In the genomic region with DNA sequence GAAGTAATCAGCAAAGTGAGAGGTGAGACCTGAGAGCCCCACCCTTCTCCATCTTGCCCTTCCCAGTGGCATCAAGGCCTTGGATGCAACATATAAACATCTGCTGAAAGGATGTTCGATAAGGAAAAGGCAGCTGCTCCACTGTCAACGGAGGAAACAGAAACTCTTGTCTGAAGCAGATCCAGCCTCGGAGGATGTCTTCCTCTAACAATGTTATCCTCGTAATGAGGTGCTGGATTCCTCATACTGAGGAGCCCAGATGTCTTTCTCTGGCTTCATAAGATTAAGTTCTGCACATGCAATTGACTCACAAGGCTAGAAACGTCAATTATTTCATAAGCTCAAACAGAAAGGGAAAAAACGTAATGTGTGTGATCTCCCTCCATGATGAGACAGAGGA, we compare ENCODE assay signal across 17 mouse cellular contexts.
A peak's percentile ranks its signal among the peaks of the same experiment; 100 is the strongest.
DNase-seq lines count a peak whose midpoint lies in the region; ATAC-seq and TF ChIP-seq lines count a peak whose summit lies in the region.
"Had no signal": no experiment of that assay in that cellular context is flagged by ENCODE, and none has a peak within 500 bp of the region (broad histone marks: within the 10 kb centered on the region; RNA-seq: fewer than 3 reads in every experiment).

No protein-coding gene starts in this region.

- no peak for TF ChIP-seq CTCF in lung, adult 2 months (IDR thresholded peaks at IDR 0.05; ENCODE audit: insufficient read depth, low read length)
- no peak for TF ChIP-seq CTCF in lung, postnatal 0 days (IDR thresholded peaks at IDR 0.05)

- H3K4me3 ChIP-seq in lung, embryonic 15.5 days, result no peak overlapping the region
- no peak overlapping the region for H3K4me3 ChIP-seq in lung, adult 2 months (replicated peaks; ENCODE audit: extremely low read depth, low read depth, low read length)
- no peak overlapping the region for H3K4me3 ChIP-seq in lung, postnatal 0 days (ENCODE audit: low read depth, low read length)
- H3K4me3 ChIP-seq: embryonic facial prominence, embryonic 12.5 days; forebrain, embryonic 12.5 days; heart, embryonic 13.5 days; hindbrain, embryonic 10.5 days had no signal

- no peaks in the 10 kb centered on the region for H3K36me3 ChIP-seq in lung, embryonic 15.5 days
- H3K36me3 ChIP-seq in lung, postnatal 0 days (ENCODE audit: insufficient read depth, low read length), result no peaks in the 10 kb centered on the region
- H3K36me3 ChIP-seq: embryonic facial prominence, embryonic 12.5 days; forebrain, embryonic 12.5 days; heart, embryonic 13.5 days; hindbrain, embryonic 10.5 days had no signal

- intact Hi-C loops in heart, postnatal 14 days (cut with DNase I), result loop anchor here (5.0 kb wide), 1 partner anchor 61 kb away; a partner anchor contains a TSS

- no peak overlapping the region for H3K9ac ChIP-seq in lung, embryonic 15.5 days
- no peak overlapping the region for H3K9ac ChIP-seq in lung, postnatal 0 days (replicated peaks; ENCODE audit: low read depth)
- H3K9ac ChIP-seq: embryonic facial prominence, embryonic 12.5 days; forebrain, embryonic 12.5 days; heart, embryonic 13.5 days; hindbrain, embryonic 14.5 days had no signal

- H3K4me2 ChIP-seq in lung, embryonic 15.5 days, result peak overlapping the region; percentile 13; the same call in 1 of the 2 replicates
- no peak overlapping the region; the same call in 1 of the 2 replicates for H3K4me2 ChIP-seq in lung, postnatal 0 days (replicated peaks; ENCODE audit: low read depth, low read length)
- H3K4me2 ChIP-seq: embryonic facial prominence, embryonic 12.5 days; forebrain, embryonic 12.5 days; heart, embryonic 13.5 days; hindbrain, embryonic 14.5 days had no signal

- H3K9me3 ChIP-seq in lung, embryonic 15.5 days, result no peaks in the 10 kb centered on the region
- H3K9me3 ChIP-seq in lung, postnatal 0 days (ENCODE audit: low read length), result no peaks in the 10 kb centered on the region
- H3K9me3 ChIP-seq: embryonic facial prominence, embryonic 12.5 days; forebrain, embryonic 12.5 days; heart, embryonic 13.5 days; hindbrain, embryonic 10.5 days had no signal

- peak overlapping the region; percentile 75 for H3K27ac ChIP-seq in lung, embryonic 15.5 days
- peak overlapping the region; percentile 43 for H3K27ac ChIP-seq in lung, postnatal 0 days (ENCODE audit: low read length)
- H3K27ac ChIP-seq: embryonic facial prominence, embryonic 12.5 days; forebrain, embryonic 12.5 days; heart, embryonic 13.5 days; hindbrain, embryonic 10.5 days; hindbrain, embryonic 14.5 days had no signal

- peak; percentile 67 for ATAC-seq in lung, embryonic 15.5 days (ENCODE audit: borderline replicate concordance, extremely low read depth, low FRiP score, low TSS enrichment)
- ATAC-seq in lung, postnatal 0 days, result peak; percentile 72
- ATAC-seq: intestine, embryonic 16.5 days had no signal

- DNase-seq in heart, adult 18-20 months, result peak; percentile 31 to 39
- no peak for DNase-seq in heart, postnatal 14 days
- no peak for DNase-seq in lung, adult 2 months
- DNase-seq in lung, postnatal 0 days (ENCODE audit: low spot score), result peak; percentile 81
- DNase-seq in lung, postnatal 25 days (ENCODE audit: low spot score), result peak; percentile 36
- DNase-seq in right cerebral cortex, adult 18-20 months, result no peak
- DNase-seq: adrenal gland, adult 8-10 months; cerebellum, adult 11 months; cerebellum, adult 8-10 months; embryo, embryonic 11 days had no signal

- no peak for TF ChIP-seq EP300 in lung, postnatal 0 days (IDR thresholded peaks at IDR 0.05)

- no peaks in the 10 kb centered on the region for H3K27me3 ChIP-seq in lung, embryonic 15.5 days
- H3K27me3 ChIP-seq in lung, postnatal 0 days (replicated peaks; ENCODE audit: insufficient read depth, low read length), result no peaks in the 10 kb centered on the region
- H3K27me3 ChIP-seq: embryonic facial prominence, embryonic 12.5 days; forebrain, embryonic 12.5 days; heart, embryonic 13.5 days had no signal

- no peak for TF ChIP-seq POLR2A in lung, adult 2 months (IDR thresholded peaks at IDR 0.05; ENCODE audit: borderline replicate concordance, extremely low read depth, low read depth, low read length)

- peaks cover 25% of the 10 kb centered on the region for H3K4me1 ChIP-seq in lung, embryonic 15.5 days
- peaks cover 4% of the 10 kb centered on the region; the same call in 1 of the 2 replicates for H3K4me1 ChIP-seq in lung, adult 2 months (ENCODE audit: control insufficient read depth, insufficient read depth, low read length)
- no peaks in the 10 kb centered on the region for H3K4me1 ChIP-seq in lung, postnatal 0 days (ENCODE audit: insufficient read depth, low read depth, low read length)
- H3K4me1 ChIP-seq: embryonic facial prominence, embryonic 12.5 days; forebrain, embryonic 12.5 days; heart, embryonic 13.5 days; hindbrain, embryonic 10.5 days had no signal

- WGBS in lung, embryonic 15.5 days, result 30% methylated on average over 6 of the region's 6 CpGs
- 41% methylated on average over 6 of the region's 6 CpGs for WGBS in lung, adult 2 months
- 44% methylated on average over 6 of the region's 6 CpGs for WGBS in lung, postnatal 0 days

Comparison
In these comparisons a context has a peak if more than half of its experiments do, and no peak if none do; other contexts are left out.
1. DNase-seq: peak in heart, adult 18-20 months (2 of 2), lung, postnatal 0 days (single experiment) and lung, postnatal 25 days (single experiment); none in heart, postnatal 14 days (0 of 2), lung, adult 2 months (single experiment) and right cerebral cortex, adult 18-20 months (single experiment).